Mouse (Mus musculus) ES-E14 (cell line): ENCODE data around the gene Iqcf6.

Experiments
- HCFC1 ChIP-seq: IDR thresholded peaks from 2 replicates; pipeline ENCODE4 v1.6.1; 2012; ENCODE audit warnings: low read length, inconsistent platforms, borderline replicate concordance; ENCODE audit not compliant: insufficient read depth
- MAFK ChIP-seq: IDR thresholded peaks from 2 replicates; pipeline ENCODE4 v1.6.1; 2014; ENCODE audit warnings: mild to moderate bottlenecking, low read depth, low read length, inconsistent platforms; ENCODE audit not compliant: insufficient read depth
- ZC3H11A ChIP-seq: IDR thresholded peaks from 2 replicates; pipeline ENCODE4 v1.6.1; 2012; ENCODE audit warnings: low read depth, mild to moderate bottlenecking, inconsistent platforms, low read length, borderline replicate concordance

- TF ChIP-seq HCFC1: no peak
- no peak for TF ChIP-seq MAFK
- no peak for TF ChIP-seq ZC3H11A
These were observed 5.8 kb downstream of the Iqcf6 start for GRCm38 (mm10) chr9:106632185-106632584.
